Mouse (Mus musculus) testis, postnatal 14 days (tissue): ENCODE results near the gene Wwox.
A peak's percentile ranks its signal among the peaks of the same experiment; 100 is the strongest.

ENCODE experiments used
- DNase-seq: peaks from one replicate; pipeline ENCODE4 v3.0.0; 2021; ENCODE audit warnings: low spot score

Gene Wwox

GRCm38 (mm10) chr8:114665521-114665920 is 226.1 kb downstream of the Wwox start:
- no peak for DNase-seq

- no peak for DNase-seq
Measured at GRCm38 (mm10) chr8:114670801-114671200, 231.3 kb downstream of the Wwox start.

GRCm38 (mm10) chr8:114671237-114671674 is 231.8 kb downstream of the Wwox start:
- DNase-seq: peak; percentile 71

GRCm38 (mm10) chr8:114673416-114673815 is 234.0 kb downstream of the Wwox start:
- no peak for DNase-seq

GRCm38 (mm10) chr8:114675151-114675550 is 235.7 kb downstream of the Wwox start:
- no peak for DNase-seq

- no peak for DNase-seq
Measured at GRCm38 (mm10) chr8:114676918-114677317, 237.5 kb downstream of the Wwox start.

GRCm38 (mm10) chr8:114677551-114678127 is 238.2 kb downstream of the Wwox start:
- DNase-seq: no peak

- no peak for DNase-seq
Measured at GRCm38 (mm10) chr8:114679386-114680098, 240.1 kb downstream of the Wwox start.

- no peak for DNase-seq
Measured at GRCm38 (mm10) chr8:114681136-114681535, 241.7 kb downstream of the Wwox start.

- DNase-seq: no peak
Measured at GRCm38 (mm10) chr8:114682166-114682565, 242.7 kb downstream of the Wwox start.

- DNase-seq: peak; percentile 20
Measured at GRCm38 (mm10) chr8:114684046-114684702, 244.7 kb downstream of the Wwox start.

GRCm38 (mm10) chr8:114686462-114686861 is 247.0 kb downstream of the Wwox start:
- DNase-seq: no peak

GRCm38 (mm10) chr8:114688732-114689131 is 249.3 kb downstream of the Wwox start:
- DNase-seq: no peak

- no peak for DNase-seq
Measured at GRCm38 (mm10) chr8:114694566-114695198, 255.2 kb downstream of the Wwox start.

GRCm38 (mm10) chr8:114703517-114703916 is 264.1 kb downstream of the Wwox start:
- no peak for DNase-seq

- DNase-seq: no peak
Measured at GRCm38 (mm10) chr8:114707538-114708138, 268.2 kb downstream of the Wwox start.

- no peak for DNase-seq
Measured at GRCm38 (mm10) chr8:114715318-114716070, 276.0 kb downstream of the Wwox start.

GRCm38 (mm10) chr8:114716546-114717255 is 277.2 kb downstream of the Wwox start:
- DNase-seq: no peak

GRCm38 (mm10) chr8:114718821-114719220 is 279.4 kb downstream of the Wwox start:
- no peak for DNase-seq

- no peak for DNase-seq
Measured at GRCm38 (mm10) chr8:114722611-114723010, 283.2 kb downstream of the Wwox start.
